Mouse (Mus musculus): ENCODE results near the gene Pkd2.
A peak's percentile ranks its signal among the peaks of the same experiment; 100 is the strongest.
"Not testable (repeated sequence)": the region's sequence is repeated elsewhere in the genome, so short reads cannot be mapped to it uniquely, and the experiment has no call there.

The Pkd2 gene

GRCm38 (mm10) chr5:104458832-104459705, at the start of gene Pkd2:
Gene Pkd2 (plus strand): TSS chr5:104459450.
- DNase-seq (ENCODE audit: low read depth, low spot score) = no peak

GRCm38 (mm10) chr5:104415999-104416398, 43.3 kb upstream of the Pkd2 start:
- DNase-seq (ENCODE audit: low read depth, low spot score) = no peak

GRCm38 (mm10) chr5:104417028-104417427, 42.2 kb upstream of the Pkd2 start:
- no peak for DNase-seq (ENCODE audit: low read depth, low spot score)

- DNase-seq (ENCODE audit: low read depth, low spot score) = no peak
These were observed 41.5 kb upstream of the Pkd2 start for GRCm38 (mm10) chr5:104417721-104418120.

- no peak for DNase-seq (ENCODE audit: low read depth, low spot score)
These were observed 37.2 kb upstream of the Pkd2 start for GRCm38 (mm10) chr5:104422039-104422438.

GRCm38 (mm10) chr5:104423861-104424260, 35.4 kb upstream of the Pkd2 start:
- DNase-seq (ENCODE audit: low read depth, low spot score) = no peak

GRCm38 (mm10) chr5:104425949-104426348, 33.3 kb upstream of the Pkd2 start:
- DNase-seq (ENCODE audit: low read depth, low spot score) = no peak

GRCm38 (mm10) chr5:104432886-104433285, 26.4 kb upstream of the Pkd2 start:
- no peak for DNase-seq (ENCODE audit: low read depth, low spot score)

- no peak for DNase-seq (ENCODE audit: low read depth, low spot score)
These were observed 25.2 kb upstream of the Pkd2 start for GRCm38 (mm10) chr5:104433968-104434565.

GRCm38 (mm10) chr5:104434835-104435301, 24.4 kb upstream of the Pkd2 start, which contains the start of gene Spp1:
Gene Spp1 (plus strand): TSS chr5:104435118.
- peak; percentile 10 for DNase-seq (ENCODE audit: low read depth, low spot score)

GRCm38 (mm10) chr5:104436406-104437076, 22.7 kb upstream of the Pkd2 start:
- DNase-seq (ENCODE audit: low read depth, low spot score) = no peak

- no peak for DNase-seq (ENCODE audit: low read depth, low spot score)
These were observed 16.9 kb upstream of the Pkd2 start for GRCm38 (mm10) chr5:104442396-104442795.

GRCm38 (mm10) chr5:104442850-104443249, 16.4 kb upstream of the Pkd2 start:
- no peak for DNase-seq (ENCODE audit: low read depth, low spot score)

- peak; percentile 44 for DNase-seq (ENCODE audit: low read depth, low spot score)
These were observed 13.1 kb upstream of the Pkd2 start for GRCm38 (mm10) chr5:104446156-104446555.

GRCm38 (mm10) chr5:104448346-104448745, 10.9 kb upstream of the Pkd2 start:
- DNase-seq (ENCODE audit: low read depth, low spot score) = not testable (repeated sequence)

- no peak for DNase-seq (ENCODE audit: low read depth, low spot score)
These were observed 9.8 kb upstream of the Pkd2 start for GRCm38 (mm10) chr5:104449491-104449890.

GRCm38 (mm10) chr5:104453075-104453474, 6.2 kb upstream of the Pkd2 start:
- DNase-seq (ENCODE audit: low read depth, low spot score) = no peak

- no peak for DNase-seq (ENCODE audit: low read depth, low spot score)
These were observed 4.7 kb upstream of the Pkd2 start for GRCm38 (mm10) chr5:104454564-104454963.

GRCm38 (mm10) chr5:104459706-104460455, 631 bp downstream of the Pkd2 start:
- DNase-seq (ENCODE audit: low read depth, low spot score) = no peak

GRCm38 (mm10) chr5:104460456-104460838, 1.2 kb downstream of the Pkd2 start:
- DNase-seq (ENCODE audit: low read depth, low spot score) = no peak

GRCm38 (mm10) chr5:104460856-104461255, 1.6 kb downstream of the Pkd2 start:
- DNase-seq (ENCODE audit: low read depth, low spot score) = no peak

GRCm38 (mm10) chr5:104465279-104465678, 6.0 kb downstream of the Pkd2 start:
- DNase-seq (ENCODE audit: low read depth, low spot score) = no peak

Measured in A20 (cell line).